Comparison of ENCODE assay signal across 11 mouse cellular contexts in the genomic region with DNA sequence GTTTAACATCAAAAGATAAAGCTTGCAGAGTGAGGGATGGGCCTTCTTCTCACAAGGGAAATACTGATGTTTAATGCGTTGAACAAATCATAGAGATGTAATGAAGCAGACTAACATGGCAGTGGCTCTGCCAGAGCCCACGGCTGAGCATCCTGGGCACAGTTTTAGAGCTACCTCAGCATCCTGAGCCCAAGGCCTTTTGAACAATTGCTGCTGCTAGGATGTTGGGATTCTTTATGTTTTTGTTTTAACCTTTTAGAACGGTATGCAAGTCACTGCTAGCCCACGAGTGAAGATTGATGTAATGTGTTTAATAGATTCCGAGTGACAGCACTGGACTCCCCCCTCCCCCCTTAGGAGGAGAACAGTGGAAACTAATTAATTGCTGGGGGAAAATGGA. TPM values are rescaled to one million over a fixed set of nuclear protein-coding genes. Genes with fewer than 3 reads are reported as not detected.
DNase-seq lines count a peak whose midpoint lies in the region; ATAC-seq lines count a peak whose summit lies in the region.
"Had no signal": no experiment of that assay in that cellular context is flagged by ENCODE, and none has a peak within 500 bp of the region (broad histone marks: within the 10 kb centered on the region; RNA-seq: fewer than 3 reads in every experiment).

No protein-coding gene starts in this region.

- peak overlapping the region; percentile 45 for H3K4me3 ChIP-seq in neural tube, embryonic 14.5 days (ENCODE audit: low read depth, low read length)
- H3K4me3 ChIP-seq: limb, embryonic 12.5 days; stomach, embryonic 15.5 days had no signal

- H3K4me1 ChIP-seq in neural tube, embryonic 14.5 days (ENCODE audit: control insufficient read depth, insufficient read depth, low read length) = no peaks in the 10 kb centered on the region
- H3K4me1 ChIP-seq: limb, embryonic 12.5 days; stomach, embryonic 15.5 days had no signal

- H3K9ac ChIP-seq in neural tube, embryonic 14.5 days (replicated peaks; ENCODE audit: low read depth, low read length) = peak overlapping the region; percentile 63
- H3K9ac ChIP-seq: limb, embryonic 12.5 days; stomach, embryonic 15.5 days had no signal

- no peaks in the 10 kb centered on the region for H3K27me3 ChIP-seq in neural tube, embryonic 14.5 days (ENCODE audit: control insufficient read depth, insufficient read depth, low read length)
- H3K27me3 ChIP-seq: limb, embryonic 12.5 days; stomach, embryonic 15.5 days had no signal

- peak overlapping the region; percentile 81 for H3K27ac ChIP-seq in neural tube, embryonic 14.5 days (ENCODE audit: low read depth, low read length)
- H3K27ac ChIP-seq: limb, embryonic 12.5 days; stomach, embryonic 15.5 days had no signal

- ATAC-seq in neural tube, embryonic 14.5 days (ENCODE audit: low read depth) = peak; percentile 60

- WGBS in neural tube, embryonic 14.5 days = 19% methylated on average over 5 of the region's 5 CpGs

- DNase-seq in layer of hippocampus, adult 18-20 months (ENCODE audit: low spot score in 2 of 2) = peak; percentile 20 to 48
- DNase-seq in layer of hippocampus, adult 9-10 months (ENCODE audit: low spot score) = no peak
- DNase-seq in cerebellum, postnatal 36 days = peak; percentile 22 to 59
- DNase-seq in layer of hippocampus, postnatal 14 days (ENCODE audit: low spot score in 2 of 2) = peak; percentile 28 to 35
- DNase-seq in c-Kit-positive CD71-positive TER-119-positive erythroid progenitor cells, embryonic 14.5 days (ENCODE audit: low spot score) = no peak
- no peak for DNase-seq in ovary, postnatal 14 days (ENCODE audit: low spot score)
- no peak for DNase-seq in lung, postnatal 14 days

- peak overlapping the region; percentile 45 for H3K4me2 ChIP-seq in neural tube, embryonic 14.5 days (ENCODE audit: low read depth, low read length)
- H3K4me2 ChIP-seq: heart, embryonic 11.5 days; limb, embryonic 12.5 days; stomach, embryonic 15.5 days had no signal

- H3K9me3 ChIP-seq in neural tube, embryonic 14.5 days (ENCODE audit: control insufficient read depth, low read length) = no peaks in the 10 kb centered on the region
- H3K9me3 ChIP-seq: limb, embryonic 12.5 days; stomach, embryonic 15.5 days had no signal

- H3K36me3 ChIP-seq in neural tube, embryonic 14.5 days (ENCODE audit: control insufficient read depth, insufficient read depth, low read length) = no peaks in the 10 kb centered on the region
- H3K36me3 ChIP-seq: limb, embryonic 12.5 days; stomach, embryonic 15.5 days had no signal

RNA-seq across cellular contexts. Expression of a gene that starts 0.7 kb away (rescaled TPM):
- 100 to 1,000 TPM; 233 to 242 TPM for total RNA-seq in layer of hippocampus, adult 18-20 months (2021)
- 100 to 1,000 TPM; 271 to 284 TPM for total RNA-seq in layer of hippocampus, postnatal 14 days (2021)
- 67.8 and 76.8 TPM in 2 replicates for polyA plus RNA-seq in neural tube, embryonic 14.5 days (2014; fragmentation: Nextera tagmentation; extraction: Ambion mirVana)

RNA-seq across cellular contexts. Expression of a gene that starts 53.8 kb away (rescaled TPM):
- total RNA-seq in layer of hippocampus, adult 18-20 months (2021) = 10 to 100 TPM; 32.7 to 35.6 TPM
- total RNA-seq in layer of hippocampus, postnatal 14 days (2021) = 10 to 100 TPM; 39.7 to 43.6 TPM
- 70.3 and 74.0 TPM in 2 replicates for polyA plus RNA-seq in neural tube, embryonic 14.5 days (2014; fragmentation: Nextera tagmentation; extraction: Ambion mirVana)

Comparison
In these comparisons a context has a peak if more than half of its experiments do, and no peak if none do; other contexts are left out.
1. DNase-seq: peak in layer of hippocampus, adult 18-20 months (2 of 2), cerebellum, postnatal 36 days (2 of 2) and layer of hippocampus, postnatal 14 days (2 of 2); none in layer of hippocampus, adult 9-10 months (single experiment), c-Kit-positive CD71-positive TER-119-positive erythroid progenitor cells, embryonic 14.5 days (single experiment), ovary, postnatal 14 days (single experiment) and lung, postnatal 14 days (single experiment).